Mouse (Mus musculus) G1E (cell line): ENCODE measurements around the gene Mybpc3. TPM values are rescaled to one million over a fixed set of nuclear protein-coding genes. Genes with fewer than 3 reads are reported as not detected.

Source experiments
- ATAC-seq: 2 replicates; pipeline ENCODE4 v1.8.0; 2016; ENCODE audit warnings: mild to moderate bottlenecking; ENCODE audit not compliant: insufficient number of reproducible peaks, poor library complexity, low FRiP score, severe bottlenecking; ENCODE audit errors: extremely low read depth
- DNase-seq: peaks from one replicate; pipeline ENCODE4 v3.0.0; 2012; ENCODE audit warnings: low spot score
- H3K27me3 ChIP-seq: 2 replicates; pipeline ENCODE4 v1.6.1; 2012; ENCODE audit warnings: mild to moderate bottlenecking, low read length, inconsistent platforms; ENCODE audit not compliant: insufficient read depth
- H3K36me3 ChIP-seq: replicated peaks from 2 replicates; pipeline ENCODE3; 2012; ENCODE audit warnings: mild to moderate bottlenecking, inconsistent platforms
- H3K4me1 ChIP-seq: 2 replicates; pipeline ENCODE4 v1.6.1; 2012; ENCODE audit warnings: low read depth, low read length, inconsistent platforms, mixed read lengths; ENCODE audit not compliant: insufficient read depth
- H3K4me3 ChIP-seq: 2 replicates; pipeline ENCODE4 v1.5.1; 2012; ENCODE audit warnings: low read depth, mild to moderate bottlenecking, inconsistent platforms, low read length, moderate library complexity, mixed read lengths
- H3K9me3 ChIP-seq: replicated peaks from 2 replicates; pipeline ENCODE4 v1.6.1; 2012; ENCODE audit warnings: inconsistent platforms
- CTCF ChIP-seq: IDR thresholded peaks from 2 replicates; pipeline ENCODE4 v1.5.1; 2012; ENCODE audit warnings: low read depth, low read length, inconsistent platforms, mixed read lengths
- GATA1 ChIP-seq: IDR thresholded peaks from 2 replicates; pipeline ENCODE4 v1.6.1; 2012; ENCODE audit warnings: borderline replicate concordance, low read length, inconsistent platforms, mixed read lengths
- GATA2 ChIP-seq: IDR thresholded peaks from 2 replicates; pipeline ENCODE4 v1.6.1; 2012; ENCODE audit warnings: low read depth, low read length, inconsistent platforms, borderline replicate concordance
- POLR2AphosphoS5 ChIP-seq: IDR thresholded peaks from 2 replicates; pipeline ENCODE4 v1.6.1; 2012; ENCODE audit warnings: low read depth, low read length, inconsistent platforms; ENCODE audit not compliant: insufficient replicate concordance
- TAL1 ChIP-seq: conservative IDR thresholded peaks from 2 replicates; pipeline ENCODE4 v1.6.1; 2012; ENCODE audit warnings: low read depth, low read length, inconsistent platforms, mixed read lengths
- polyA plus RNA-seq: library from polyadenylated mRNA; stranded (reverse); fragments of >175 nt; gene quantifications from 2 replicates; pipeline ENCODE4 v1.2.3, GENCODE M21; 2012
- total RNA-seq, 2 experiments: library from RNA; stranded (forward) in 1 of 2; stranded (reverse) in 1 of 2; fragments of 200-1000 nt in 1 of 2; fragments of >200 nt in 1 of 2; fragmentation: Nextera tagmentation in 1 of 2; gene quantifications; 2 replicates each; pipeline ENCODE4 v1.2.3; 2014 to 2017

Gene Mybpc3
- total and polyA plus RNA-seq, 3 experiments, result not detected

DNA sequence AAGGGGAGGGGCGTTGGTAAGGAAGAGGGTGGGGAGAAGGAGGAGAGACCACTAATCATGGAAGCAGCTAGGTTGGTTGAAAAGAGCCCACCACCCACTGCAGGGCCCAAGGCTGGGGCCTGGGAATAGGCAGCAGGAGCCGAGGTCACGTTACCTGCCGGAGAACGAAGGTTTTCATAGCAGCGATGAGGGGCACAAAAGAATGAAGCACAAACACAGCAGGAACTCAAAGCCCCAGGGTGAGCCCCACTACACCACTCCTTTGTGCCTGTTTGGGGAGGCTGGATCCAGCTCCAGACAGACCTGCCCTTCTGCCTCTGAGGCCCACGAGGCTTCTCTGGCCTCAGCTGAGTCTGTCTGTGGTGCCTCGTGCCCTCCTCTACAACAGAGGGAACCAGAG lies 21.8 kb downstream of the Mybpc3 start:
- no peak for TF ChIP-seq POLR2AphosphoS5
- no peak for TF ChIP-seq TAL1
- TF ChIP-seq CTCF, result no peak
- no peak for TF ChIP-seq GATA1
- no peak for TF ChIP-seq GATA2
- ATAC-seq (no peak), DNase-seq (no peak)
- Histone ChIP-seq H3K4me1 (no peaks in the 10 kb centered on the region), H3K4me3 (no peak overlapping the region), H3K9me3 (no peaks in the 10 kb centered on the region), H3K27me3 (no peaks in the 10 kb centered on the region), H3K36me3 (peaks cover 88% of the 10 kb centered on the region)

DNA sequence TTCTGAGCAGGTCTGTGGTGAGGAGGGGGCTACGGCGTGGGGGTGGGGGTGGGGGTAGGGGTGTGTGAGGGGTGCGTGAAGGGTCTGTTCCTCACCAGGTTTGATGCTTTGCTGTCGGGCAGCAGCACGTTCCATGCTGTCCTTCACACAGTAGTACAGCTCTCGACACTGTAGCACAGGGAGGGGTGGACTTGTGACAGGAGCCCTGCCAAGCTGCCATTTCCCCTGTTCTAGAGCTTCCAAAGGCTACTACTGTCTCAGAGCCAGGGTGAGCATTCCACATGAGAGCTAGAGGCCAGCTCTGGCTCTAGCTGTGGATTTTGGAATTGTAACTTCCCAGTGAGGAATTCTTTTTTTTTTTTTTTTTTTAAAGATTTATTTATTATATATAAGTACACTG lies 25.0 kb downstream of the Mybpc3 start:
- H3K4me1 ChIP-seq, result no peaks in the 10 kb centered on the region
- no peak for TF ChIP-seq CTCF
- DNase-seq (no peak), ATAC-seq (no peak)
- no peaks in the 10 kb centered on the region for H3K27me3 ChIP-seq
- H3K9me3 ChIP-seq, result no peaks in the 10 kb centered on the region
- H3K36me3 ChIP-seq, result peaks cover 85% of the 10 kb centered on the region
- H3K4me3 ChIP-seq, result no peak overlapping the region

DNA sequence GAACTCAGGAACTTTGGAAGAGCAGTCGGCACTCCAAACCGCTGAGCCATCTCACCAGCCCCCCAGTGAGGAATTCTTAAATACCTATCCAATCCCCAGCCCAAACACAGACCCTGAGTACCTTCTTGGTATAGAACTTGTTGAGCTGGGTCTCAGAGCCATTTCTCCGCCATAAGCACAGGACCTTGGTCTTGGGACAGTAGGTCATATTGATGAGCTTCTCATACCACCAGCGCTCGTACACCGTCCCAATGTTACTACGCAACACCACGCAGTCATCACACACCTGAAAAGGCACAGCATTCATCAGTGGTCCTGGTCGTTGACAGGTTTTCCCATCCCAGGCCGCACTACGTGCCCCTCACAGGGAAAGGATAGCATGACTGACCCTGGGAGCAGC lies 25.5 kb downstream of the Mybpc3 start:
- Histone ChIP-seq H3K9me3 (no peaks in the 10 kb centered on the region), H3K27me3 (no peaks in the 10 kb centered on the region), H3K4me3 (no peak overlapping the region), H3K36me3 (peaks cover 80% of the 10 kb centered on the region), H3K4me1 (no peaks in the 10 kb centered on the region)
- DNase-seq, result no peak
- no peak for TF ChIP-seq POLR2AphosphoS5
- no peak for TF ChIP-seq GATA2
- TF ChIP-seq CTCF, result no peak
- no peak for TF ChIP-seq GATA1
- no peak for TF ChIP-seq TAL1
- no peak for ATAC-seq

DNA sequence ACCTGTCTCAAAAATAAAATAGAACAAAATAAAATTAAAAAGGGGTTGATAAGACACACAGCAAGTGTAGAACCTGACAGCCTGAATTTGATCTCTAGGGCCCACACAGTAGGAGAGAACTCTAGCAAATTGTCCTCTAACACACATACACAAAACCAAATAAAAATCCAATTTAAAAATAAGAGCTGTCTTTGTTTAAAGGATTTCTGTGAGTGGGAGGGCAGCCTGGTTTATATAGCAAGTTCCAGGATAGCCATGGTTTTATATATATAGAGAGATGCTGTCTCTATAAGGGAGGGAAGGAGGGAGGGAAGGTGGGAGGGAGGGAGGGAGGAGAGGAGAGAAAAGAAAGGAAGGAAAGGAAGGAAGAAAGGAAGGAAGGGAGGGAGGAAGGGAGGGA lies 30.2 kb downstream of the Mybpc3 start:
- TF ChIP-seq CTCF, result no peak
- no peak for TF ChIP-seq GATA2
- TF ChIP-seq TAL1, result no peak
- no peak for TF ChIP-seq GATA1
- TF ChIP-seq POLR2AphosphoS5, result no peak
- Histone ChIP-seq H3K4me3 (no peak overlapping the region), H3K27me3 (no peaks in the 10 kb centered on the region), H3K4me1 (no peaks in the 10 kb centered on the region), H3K36me3 (peaks cover 68% of the 10 kb centered on the region), H3K9me3 (no peaks in the 10 kb centered on the region)
- ATAC-seq (no peak), DNase-seq (no peak)

DNA sequence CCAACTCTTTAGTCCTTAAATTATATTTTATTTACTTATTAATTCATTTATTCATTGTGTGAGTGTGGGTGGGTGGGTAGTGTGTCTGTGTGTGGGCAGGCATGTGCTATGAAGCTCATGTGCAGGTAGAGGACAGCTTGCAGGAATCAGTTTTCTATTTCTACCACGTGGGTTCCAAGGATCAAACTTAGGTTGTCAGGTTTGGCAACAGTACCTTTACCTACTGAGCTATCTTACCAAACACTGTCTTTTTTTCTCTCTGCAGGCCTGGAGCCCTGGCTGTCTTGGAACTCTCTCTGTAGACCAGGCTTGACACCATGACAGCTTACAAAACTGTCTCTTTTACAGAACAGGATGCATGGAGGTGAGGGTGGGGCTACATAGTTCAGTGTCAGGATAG lies 33.4 kb downstream of the Mybpc3 start:
- Histone ChIP-seq H3K9me3 (no peaks in the 10 kb centered on the region), H3K27me3 (no peaks in the 10 kb centered on the region), H3K36me3 (peaks cover 74% of the 10 kb centered on the region), H3K4me1 (no peaks in the 10 kb centered on the region), H3K4me3 (no peak overlapping the region)
- TF ChIP-seq CTCF (no peak), GATA2 (no peak), TAL1 (no peak)
- ATAC-seq (no peak), DNase-seq (no peak)

DNA sequence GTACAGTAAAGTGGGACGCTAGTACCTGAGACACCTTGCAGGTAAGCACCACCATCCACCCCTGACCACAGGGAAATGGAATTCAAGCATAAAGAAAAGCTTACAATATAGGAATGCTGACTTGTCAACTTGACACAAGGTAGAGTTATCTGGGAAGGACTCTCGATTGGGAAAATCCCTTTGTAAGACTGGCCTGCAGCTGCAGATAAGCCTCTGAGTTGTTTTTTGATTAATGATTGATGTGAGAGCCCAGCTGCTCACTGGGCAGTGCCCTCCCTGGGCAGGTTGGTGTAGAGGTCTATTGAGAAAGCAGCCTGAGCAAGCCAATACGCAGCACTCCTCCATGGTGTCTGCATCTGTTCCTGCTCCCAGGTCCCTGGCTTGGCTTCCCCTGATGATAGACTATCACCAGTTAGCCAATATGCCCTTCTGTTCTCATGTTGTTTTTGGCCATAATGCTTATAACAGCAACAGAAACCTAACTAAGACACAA lies 35.0 kb downstream of the Mybpc3 start:
- Histone ChIP-seq H3K4me3 (no peak overlapping the region), H3K9me3 (no peaks in the 10 kb centered on the region), H3K36me3 (peaks cover 78% of the 10 kb centered on the region), H3K4me1 (no peaks in the 10 kb centered on the region), H3K27me3 (no peaks in the 10 kb centered on the region)
- DNase-seq, result no peak
- TF ChIP-seq GATA2 (no peak), TAL1 (no peak), CTCF (no peak), POLR2AphosphoS5 (no peak), GATA1 (no peak)
- no peak for ATAC-seq

DNA sequence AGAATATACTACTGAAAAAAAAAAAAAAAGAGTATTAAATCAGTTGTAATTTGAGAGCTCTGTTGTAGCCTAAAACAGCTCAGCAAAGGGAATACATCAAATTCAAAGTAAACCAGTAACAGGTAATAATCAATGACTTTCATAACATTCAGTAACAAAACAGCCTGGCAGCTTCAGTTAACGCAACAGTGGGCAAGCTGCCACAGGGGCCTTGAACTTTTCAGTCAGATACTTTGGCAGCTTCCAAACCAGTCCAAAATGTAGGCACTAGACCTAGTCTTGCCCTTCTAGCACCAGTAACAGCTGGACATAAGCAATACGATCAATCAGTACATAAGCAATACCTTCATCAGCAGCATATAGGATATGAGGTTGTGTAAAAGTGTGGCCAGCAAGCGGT lies 36.1 kb downstream of the Mybpc3 start:
- no peaks in the 10 kb centered on the region for H3K4me1 ChIP-seq
- DNase-seq (no peak), ATAC-seq (no peak)
- no peaks in the 10 kb centered on the region for H3K9me3 ChIP-seq
- TF ChIP-seq GATA2 (no peak), POLR2AphosphoS5 (no peak), TAL1 (no peak), CTCF (no peak), GATA1 (no peak)
- H3K4me3 ChIP-seq, result no peak overlapping the region
- no peaks in the 10 kb centered on the region for H3K27me3 ChIP-seq
- peaks cover 83% of the 10 kb centered on the region for H3K36me3 ChIP-seq
